Mouse (Mus musculus) heart, postnatal 0 days (tissue): ENCODE results near the gene Traf7.

ENCODE experiments used
- CTCF ChIP-seq: IDR thresholded peaks from 2 replicates; pipeline ENCODE4 v1.5.1; 2016; ENCODE audit warnings: antibody characterized with exemption, control low read depth, low read depth
- EP300 ChIP-seq: IDR thresholded peaks from 2 replicates; pipeline ENCODE4 v1.6.1; 2016; ENCODE audit warnings: antibody characterized with exemption, low read depth

DNA sequence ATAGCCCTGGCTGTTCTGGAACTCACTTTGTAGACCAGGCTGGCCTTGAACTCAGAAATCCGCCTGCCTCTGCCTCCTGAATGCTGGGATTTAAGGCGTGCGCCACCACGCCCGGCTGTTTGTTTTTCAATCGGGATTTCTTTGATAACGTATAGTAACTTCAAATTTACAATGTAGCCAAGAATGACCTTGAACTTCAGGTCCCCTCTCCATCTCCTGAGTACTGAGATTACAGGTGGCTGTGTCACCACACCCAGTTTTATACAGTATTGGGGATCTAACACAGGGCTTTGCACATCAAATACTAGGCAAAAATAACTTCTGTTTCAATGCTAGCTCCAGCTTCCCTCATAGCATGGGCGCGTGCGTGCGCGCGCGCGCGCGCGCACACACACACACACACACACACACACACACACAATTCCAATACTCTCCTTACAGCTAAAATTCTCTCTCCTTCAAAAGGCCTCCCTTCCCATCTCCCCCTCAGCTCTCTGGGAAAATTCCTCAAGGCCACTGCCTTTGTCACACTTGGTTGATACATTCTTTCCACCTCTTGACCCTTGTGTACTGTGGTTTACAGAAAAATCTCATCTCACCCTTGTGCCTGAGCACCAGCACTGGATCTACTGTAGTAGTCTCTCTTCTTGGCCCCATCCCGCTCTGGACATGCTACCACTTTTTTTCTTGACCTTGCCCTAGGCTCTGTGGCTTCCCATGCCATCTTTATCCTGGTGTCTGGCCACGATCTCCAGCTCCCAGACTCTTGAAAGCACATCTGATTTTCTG, 46.5 kb downstream of the Traf7 start:
- TF ChIP-seq CTCF = no peak
- TF ChIP-seq EP300 = no peak
